Mouse (Mus musculus): ENCODE results near the gene Hist1h3f. TPM values are rescaled to one million over a fixed set of nuclear protein-coding genes. Genes with fewer than 3 reads are reported as not detected.

Gene Hist1h3f
- total RNA-seq, 2 experiments from 2014 or later: 16.2 to 17.4 TPM

- peak; percentile 74 to 83 for DNase-seq
These were observed 25.0 kb upstream of the Hist1h3f start for GRCm38 (mm10) chr13:23518885-23519284.

- DNase-seq: peak; percentile 72 to 77
These were observed 24.4 kb upstream of the Hist1h3f start for GRCm38 (mm10) chr13:23519416-23519815.

GRCm38 (mm10) chr13:23521703-23522102 lies 22.1 kb upstream of the Hist1h3f start:
- peak; percentile 74 to 77 for DNase-seq

GRCm38 (mm10) chr13:23523976-23524375 lies 19.9 kb upstream of the Hist1h3f start:
- no peak for DNase-seq

GRCm38 (mm10) chr13:23524654-23525053 lies 19.2 kb upstream of the Hist1h3f start:
- DNase-seq: peak; percentile 66 to 76

GRCm38 (mm10) chr13:23525901-23526300 lies 18.0 kb upstream of the Hist1h3f start:
- no peak for DNase-seq

GRCm38 (mm10) chr13:23526312-23526711 lies 17.5 kb upstream of the Hist1h3f start:
- peak; percentile 89 to 94 for DNase-seq

- DNase-seq: no peak
These were observed 14.8 kb upstream of the Hist1h3f start for GRCm38 (mm10) chr13:23529005-23529404.

GRCm38 (mm10) chr13:23529480-23530165 lies 14.2 kb upstream of the Hist1h3f start:
- DNase-seq: no peak

- DNase-seq: peak; percentile 66 to 76
These were observed 13.5 kb upstream of the Hist1h3f start for GRCm38 (mm10) chr13:23530181-23530900.

GRCm38 (mm10) chr13:23530901-23531875 lies 12.7 kb upstream of the Hist1h3f start, which contains the start of gene Hist1h4h:
Gene Hist1h4h (plus strand): TSS chr13:23531050.
- DNase-seq: peak; percentile 96

- no peak for DNase-seq
These were observed 11.4 kb upstream of the Hist1h3f start for GRCm38 (mm10) chr13:23532262-23533075.

- peak; percentile 54 to 61 for DNase-seq
These were observed 10.1 kb upstream of the Hist1h3f start, which contains the start of gene Hist1h2af for GRCm38 (mm10) chr13:23533560-23534367. Gene Hist1h2af (plus strand): TSS chr13:23533906.

GRCm38 (mm10) chr13:23534368-23535131 lies 9.3 kb upstream of the Hist1h3f start:
- peak in 1 of 2 experiments; percentile 24 for DNase-seq

GRCm38 (mm10) chr13:23535137-23536075 lies 8.4 kb upstream of the Hist1h3f start, which contains the start of gene Hist1h3g:
Gene Hist1h3g (plus strand): TSS chr13:23535422.
- DNase-seq: peak; percentile 86 to 87

- no peak for DNase-seq
These were observed 7.6 kb upstream of the Hist1h3f start for GRCm38 (mm10) chr13:23536076-23536822.

GRCm38 (mm10) chr13:23537006-23537710 lies 6.7 kb upstream of the Hist1h3f start:
- DNase-seq: no peak

All from layer of hippocampus, postnatal 36 days (tissue).